Mouse (Mus musculus) B cell, adult (primary cell): ENCODE data around the gene Nup62cl. TPM values are rescaled to one million over a fixed set of nuclear protein-coding genes. Genes with fewer than 3 reads are reported as not detected.

Source experiments
- total RNA-seq: library from RNA; stranded (reverse); gene quantifications from 4 replicates; pipeline ENCODE4 v1.2.4, GENCODE M21; 2023; ENCODE audit not compliant: inconsistent age

Gene Nup62cl
- total RNA-seq: not detected in 4 replicates

GRCm38 (mm10) chrX:140062135-140062975 lies at the start of gene Nup62cl, which contains the start of gene Pih1h3b:
Nup62cl (minus strand) TSS chrX:140062712.
Pih1h3b (plus strand) TSS chrX:140062879.

DNA sequence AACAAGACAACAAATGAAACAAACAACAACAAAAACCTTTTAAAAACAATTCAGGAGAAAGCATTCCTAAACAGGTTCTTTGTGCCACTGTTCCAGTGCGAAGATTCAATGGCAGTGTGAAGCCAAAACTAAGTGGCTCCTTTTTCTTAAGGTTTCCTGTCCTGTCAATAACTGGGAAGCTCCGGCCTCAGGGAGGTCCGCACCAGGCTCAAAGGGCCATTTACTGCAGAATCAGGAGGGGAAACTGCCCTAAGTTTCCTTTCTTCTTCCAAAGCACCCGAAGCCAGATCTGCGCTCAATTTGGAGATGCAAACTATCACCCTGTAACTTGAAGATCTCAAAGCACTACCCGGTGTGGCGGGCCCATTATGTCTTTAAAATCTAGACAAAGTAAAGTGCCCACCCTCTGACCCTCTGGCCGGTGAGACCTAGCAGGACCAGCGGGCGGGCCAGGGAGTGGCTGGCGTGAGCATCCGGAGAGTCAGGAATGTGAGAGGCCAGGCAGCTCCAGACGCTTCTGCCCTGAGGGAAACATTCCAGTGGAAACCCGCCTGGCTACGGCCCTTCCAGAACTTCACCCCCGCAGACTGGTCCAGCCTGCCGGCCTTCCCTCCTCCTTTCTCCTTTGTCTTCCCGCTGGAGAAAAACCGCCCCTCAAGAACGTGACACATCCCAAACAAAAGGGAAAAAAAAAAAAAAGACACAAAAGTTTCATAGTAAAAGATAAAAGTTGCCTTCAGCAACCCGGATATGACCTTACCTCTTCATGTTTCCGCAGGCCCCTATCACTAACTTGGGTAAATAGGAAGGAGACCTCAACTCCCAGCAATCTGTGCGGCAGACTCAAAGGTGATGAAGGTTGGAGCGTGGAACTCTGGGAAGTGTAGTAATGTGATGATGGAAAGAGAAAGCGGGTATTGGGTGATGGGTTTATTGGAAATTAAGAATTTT lies 64.5 kb downstream of the Nup62cl start, which contains the start of gene Rbm41:
Rbm41 (minus strand) TSS at position 856 of the 951 bp plus-strand sequence.

Other genes with a start within 250 kb of the Nup62cl start
- gene Morc4, start 191.0 kb downstream of the Nup62cl start, total RNA-seq: not detected in 4 replicates
- 23.7 to 30.3 TPM (median 25.8 TPM) in 4 replicates for gene Rbm41, start 64.1 kb downstream of the Nup62cl start, total RNA-seq
- gene Pih1h3b, start 167 bp upstream of the Nup62cl start, total RNA-seq: not detected in 4 replicates